Mouse (Mus musculus): ENCODE data around the gene Mpzl3. TPM values are rescaled to one million over a fixed set of nuclear protein-coding genes. Genes with fewer than 3 reads are reported as not detected.
"Not testable (repeated sequence)": the region's sequence is repeated elsewhere in the genome, so short reads cannot be mapped to it uniquely, and the experiment has no call there.

Gene Mpzl3
- total RNA-seq, 2 experiments from 2014 or later, result 4.2 to 4.7 TPM

- H3K27ac ChIP-seq, result no peak overlapping the region
- DNase-seq (ENCODE audit: low spot score in 2 of 2), result no peak
- TF ChIP-seq CTCF (conservative IDR thresholded peaks at IDR 0.05), result no peak
- no peak overlapping the region for H3K4me3 ChIP-seq
Measured at GRCm38 (mm10) chr9:45030341-45030740, 24.6 kb upstream of the Mpzl3 start.

- Histone ChIP-seq H3K27ac (no peak overlapping the region), H3K4me3 (no peak overlapping the region)
- no peak for TF ChIP-seq CTCF (conservative IDR thresholded peaks at IDR 0.05)
- no peak for DNase-seq (ENCODE audit: low spot score in 2 of 2)
Measured at GRCm38 (mm10) chr9:45032261-45032660, 22.7 kb upstream of the Mpzl3 start.

GRCm38 (mm10) chr9:45034526-45034925 is 20.5 kb upstream of the Mpzl3 start:
- TF ChIP-seq CTCF (conservative IDR thresholded peaks at IDR 0.05), result no peak
- no peak for DNase-seq (ENCODE audit: low spot score in 2 of 2)
- Histone ChIP-seq H3K27ac (no peak overlapping the region), H3K4me3 (no peak overlapping the region)

GRCm38 (mm10) chr9:45037803-45038202 is 17.2 kb upstream of the Mpzl3 start:
- not testable (repeated sequence) for DNase-seq (ENCODE audit: low spot score in 2 of 2); H3K27ac ChIP-seq; H3K4me3 ChIP-seq

GRCm38 (mm10) chr9:45039499-45039898 is 15.5 kb upstream of the Mpzl3 start, which contains the start of gene Mpzl2:
TSS of gene Mpzl2 (plus strand) at chr9:45039799.
- no peak for DNase-seq (ENCODE audit: low spot score in 2 of 2)
- H3K27ac ChIP-seq, result no peak within 1 kb of the TSS
- H3K4me3 ChIP-seq, result no peak within 1 kb of the TSS
- TF ChIP-seq CTCF (conservative IDR thresholded peaks at IDR 0.05), result no peak

GRCm38 (mm10) chr9:45040066-45040845 is 14.7 kb upstream of the Mpzl3 start:
- Histone ChIP-seq H3K27ac (no peak overlapping the region), H3K4me3 (no peak overlapping the region)
- DNase-seq (ENCODE audit: low spot score in 2 of 2), result no peak
- no peak for TF ChIP-seq CTCF (conservative IDR thresholded peaks at IDR 0.05)

GRCm38 (mm10) chr9:45041131-45041838 is 13.7 kb upstream of the Mpzl3 start:
- no peak for TF ChIP-seq CTCF (conservative IDR thresholded peaks at IDR 0.05)
- Histone ChIP-seq H3K27ac (no peak overlapping the region), H3K4me3 (no peak overlapping the region)
- DNase-seq (ENCODE audit: low spot score in 2 of 2), result no peak

- Histone ChIP-seq H3K27ac (no peak overlapping the region), H3K4me3 (no peak overlapping the region)
- DNase-seq (ENCODE audit: low spot score in 2 of 2), result no peak
- no peak for TF ChIP-seq CTCF (conservative IDR thresholded peaks at IDR 0.05)
Measured at GRCm38 (mm10) chr9:45042056-45042720, 12.8 kb upstream of the Mpzl3 start.

- Histone ChIP-seq H3K4me3 (no peak overlapping the region), H3K27ac (no peak overlapping the region)
- no peak for TF ChIP-seq CTCF (conservative IDR thresholded peaks at IDR 0.05)
- DNase-seq (ENCODE audit: low spot score in 2 of 2), result no peak
Measured at GRCm38 (mm10) chr9:45042947-45043346, 12.0 kb upstream of the Mpzl3 start.

- no peak for TF ChIP-seq CTCF (conservative IDR thresholded peaks at IDR 0.05)
- no peak for DNase-seq (ENCODE audit: low spot score in 2 of 2)
- Histone ChIP-seq H3K4me3 (no peak overlapping the region), H3K27ac (no peak overlapping the region)
Measured at GRCm38 (mm10) chr9:45046973-45047372, 8.0 kb upstream of the Mpzl3 start.

GRCm38 (mm10) chr9:45048511-45048910 is 6.5 kb upstream of the Mpzl3 start:
- Histone ChIP-seq H3K27ac (no peak overlapping the region), H3K4me3 (no peak overlapping the region)
- peak; percentile 25 to 27 for DNase-seq (ENCODE audit: low spot score in 2 of 2)
- peak; percentile 93 for TF ChIP-seq CTCF (conservative IDR thresholded peaks at IDR 0.05)

GRCm38 (mm10) chr9:45049731-45050130 is 5.3 kb upstream of the Mpzl3 start:
- Histone ChIP-seq H3K27ac (no peak overlapping the region), H3K4me3 (no peak overlapping the region)
- no peak for DNase-seq (ENCODE audit: low spot score in 2 of 2)
- TF ChIP-seq CTCF (conservative IDR thresholded peaks at IDR 0.05), result no peak

- H3K4me3 ChIP-seq, result no peak overlapping the region
- no peak for TF ChIP-seq CTCF (conservative IDR thresholded peaks at IDR 0.05)
Measured at GRCm38 (mm10) chr9:45050301-45050700, 4.7 kb upstream of the Mpzl3 start.

More at GRCm38 (mm10) chr9:45050301-45050700, 4.7 kb upstream of the Mpzl3 start:
- DNase-seq (ENCODE audit: low spot score in 2 of 2), result no peak
- H3K27ac ChIP-seq, result no peak overlapping the region

Measured in layer of hippocampus, adult 2 months (tissue).